In the genomic region with DNA sequence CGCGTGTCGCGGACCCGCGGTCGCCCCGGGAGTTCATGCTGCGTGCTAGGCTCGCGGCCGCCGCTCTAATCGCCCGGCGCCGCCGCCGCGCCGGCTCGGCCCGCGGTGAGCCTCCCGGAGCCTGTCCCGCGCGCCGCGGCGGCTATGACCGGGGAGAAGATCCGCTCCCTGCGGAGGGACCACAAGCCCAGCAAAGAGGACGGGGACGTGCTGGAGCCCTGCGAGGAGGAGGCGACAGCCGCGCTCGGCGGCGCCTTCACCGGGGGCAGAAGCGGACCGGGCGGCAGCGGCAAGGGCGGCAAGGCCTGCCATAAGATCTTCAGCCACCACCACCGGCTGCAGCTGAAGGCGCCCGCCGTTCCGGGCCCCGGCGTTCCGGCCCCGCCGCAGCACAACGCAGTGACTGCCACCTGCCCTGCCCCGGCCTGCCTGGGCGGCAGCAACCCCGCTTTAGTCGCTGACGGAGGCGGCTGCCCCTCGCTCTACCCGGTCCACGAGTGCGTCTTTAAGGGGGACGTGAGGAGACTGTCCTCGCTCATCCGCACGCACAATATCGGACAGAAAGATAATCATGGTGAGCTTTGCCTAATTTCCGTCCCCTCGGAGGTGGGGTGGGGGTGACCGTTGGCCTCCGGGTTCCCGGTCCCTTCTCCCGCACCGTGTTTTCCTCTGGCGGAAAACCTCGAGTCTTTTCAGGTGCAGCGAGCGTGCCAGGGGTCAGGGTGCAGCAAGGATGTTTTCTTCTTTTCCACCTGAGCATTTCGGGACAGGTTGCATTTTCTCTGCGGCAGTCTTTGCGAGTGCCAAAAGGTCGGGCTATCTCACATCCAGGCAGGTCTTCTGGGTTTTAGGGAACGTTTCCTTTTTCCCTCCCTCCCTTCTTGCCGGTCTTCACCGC, we compare ENCODE assay signal across 8 mouse cellular contexts. TPM values are rescaled to one million over a fixed set of nuclear protein-coding genes. Genes with fewer than 3 reads are reported as not detected.
DNase-seq lines count a peak whose midpoint lies in the region; ATAC-seq lines count a peak whose summit lies in the region.

No protein-coding gene starts in this region.

- H3K4me1 ChIP-seq in forebrain, embryonic 14.5 days (ENCODE audit: control insufficient read depth, insufficient read depth, low read length), result peaks cover 7% of the 10 kb centered on the region
- H3K4me1 ChIP-seq in intestine, embryonic 15.5 days (replicated peaks), result peaks cover 5% of the 10 kb centered on the region; the same call in 1 of the 2 replicates
- H3K4me1 ChIP-seq in liver, embryonic 12.5 days, result peaks cover 41% of the 10 kb centered on the region
- H3K4me1 ChIP-seq in midbrain, embryonic 15.5 days, result peaks cover 32% of the 10 kb centered on the region

- H3K27ac ChIP-seq in forebrain, embryonic 14.5 days (ENCODE audit: low read depth, low read length), result peak overlapping the region; percentile 97
- peak overlapping the region; percentile 98 for H3K27ac ChIP-seq in intestine, embryonic 15.5 days
- peak overlapping the region; percentile 98 for H3K27ac ChIP-seq in liver, embryonic 12.5 days
- peak overlapping the region; percentile 99 for H3K27ac ChIP-seq in midbrain, embryonic 15.5 days

- H3K27me3 ChIP-seq in forebrain, embryonic 14.5 days (replicated peaks; ENCODE audit: control insufficient read depth, insufficient read depth, low read length), result no peaks in the 10 kb centered on the region
- H3K27me3 ChIP-seq in intestine, embryonic 15.5 days (replicated peaks), result no peaks in the 10 kb centered on the region
- 0 out of 2 replicates have a peak, but pooled peaks cover 6% of the 10 kb centered on the region for H3K27me3 ChIP-seq in liver, embryonic 12.5 days (replicated peaks)
- H3K27me3 ChIP-seq in midbrain, embryonic 15.5 days (replicated peaks), result no peaks in the 10 kb centered on the region

- peak overlapping the region; percentile 96 for H3K4me2 ChIP-seq in forebrain, embryonic 14.5 days (ENCODE audit: low read length)
- H3K4me2 ChIP-seq in intestine, embryonic 15.5 days (replicated peaks), result peak overlapping the region; percentile 83
- peak overlapping the region; percentile 86 for H3K4me2 ChIP-seq in liver, embryonic 12.5 days
- H3K4me2 ChIP-seq in midbrain, embryonic 15.5 days, result peak overlapping the region; percentile 91

- DNase-seq in right cerebral cortex, adult 18-20 months, result peak; percentile 24
- no peak for DNase-seq in right cerebral cortex, postnatal 36 days (ENCODE audit: low spot score in 2 of 2)
- DNase-seq in c-Kit-negative CD71-positive TER-119-positive erythroid progenitor cells, embryonic 14.5 days (ENCODE audit: low read depth, low spot score), result peak; percentile 25
- DNase-seq in forebrain, embryonic 14.5 days (ENCODE audit: low spot score), result peak; percentile 12
- DNase-seq in testis, postnatal 14 days (ENCODE audit: low spot score), result peak; percentile 69

- H3K9me3 ChIP-seq in forebrain, embryonic 14.5 days (replicated peaks; ENCODE audit: control insufficient read depth, low read length), result no peaks in the 10 kb centered on the region
- no peaks in the 10 kb centered on the region for H3K9me3 ChIP-seq in intestine, embryonic 15.5 days
- H3K9me3 ChIP-seq in liver, embryonic 12.5 days (replicated peaks), result no peaks in the 10 kb centered on the region
- no peaks in the 10 kb centered on the region for H3K9me3 ChIP-seq in midbrain, embryonic 15.5 days

- peak; percentile 71 for ATAC-seq in forebrain, embryonic 14.5 days
- ATAC-seq in intestine, embryonic 15.5 days, result peak; percentile 81
- peak; percentile 70 for ATAC-seq in liver, embryonic 12.5 days
- peak; percentile 80 for ATAC-seq in midbrain, embryonic 15.5 days (replicated peaks)

- peak overlapping the region; percentile 95 for H3K9ac ChIP-seq in forebrain, embryonic 14.5 days (ENCODE audit: low read length)
- peak overlapping the region; percentile 96 for H3K9ac ChIP-seq in intestine, embryonic 15.5 days
- H3K9ac ChIP-seq in liver, embryonic 12.5 days, result peak overlapping the region; percentile 98
- H3K9ac ChIP-seq in midbrain, embryonic 15.5 days, result peak overlapping the region; percentile 97

- no peaks in the 10 kb centered on the region for H3K36me3 ChIP-seq in forebrain, embryonic 14.5 days (ENCODE audit: control insufficient read depth, insufficient read depth, low read length)
- no peaks in the 10 kb centered on the region for H3K36me3 ChIP-seq in intestine, embryonic 15.5 days
- peaks cover 20% of the 10 kb centered on the region for H3K36me3 ChIP-seq in liver, embryonic 12.5 days
- no peaks in the 10 kb centered on the region for H3K36me3 ChIP-seq in midbrain, embryonic 15.5 days (replicated peaks)

- WGBS in forebrain, embryonic 14.5 days, result under 1% methylated on average over 74 of the region's 93 CpGs
- under 1% methylated on average over 83 of the region's 93 CpGs for WGBS in intestine, embryonic 15.5 days
- under 1% methylated on average over 88 of the region's 93 CpGs for WGBS in liver, embryonic 12.5 days (ENCODE audit: insufficient replicate concordance)
- under 1% methylated on average over 81 of the region's 93 CpGs for WGBS in midbrain, embryonic 15.5 days

- peak overlapping the region; percentile 97 for H3K4me3 ChIP-seq in forebrain, embryonic 14.5 days (ENCODE audit: low read depth, low read length)
- peak overlapping the region; percentile 97 for H3K4me3 ChIP-seq in intestine, embryonic 15.5 days (replicated peaks)
- peak overlapping the region; percentile 97 for H3K4me3 ChIP-seq in liver, embryonic 12.5 days
- peak overlapping the region; percentile 95 for H3K4me3 ChIP-seq in midbrain, embryonic 15.5 days

RNA-seq across cellular contexts. Expression of a gene that starts 0.6 kb away (rescaled TPM):
- 16.7 and 22.3 TPM in 2 replicates for polyA plus RNA-seq in forebrain, embryonic 14.5 days (2014; fragmentation: Nextera tagmentation; extraction: Ambion mirVana)
- 21.1 and 21.2 TPM in 2 replicates for polyA plus RNA-seq in intestine, embryonic 15.5 days (2015; fragmentation: Nextera tagmentation; extraction: Ambion mirVana)
- 24.1 and 25.4 TPM in 2 replicates for polyA plus RNA-seq in liver, embryonic 12.5 days (2016; fragmentation: Nextera tagmentation; extraction: Ambion mirVana)
- 25.9 and 26.4 TPM in 2 replicates for polyA plus RNA-seq in midbrain, embryonic 15.5 days (2015; fragmentation: Nextera tagmentation; extraction: Ambion mirVana)

RNA-seq across cellular contexts. Expression of a gene that starts 22.8 kb away (rescaled TPM):
- polyA plus RNA-seq in forebrain, embryonic 14.5 days (2014; fragmentation: Nextera tagmentation; extraction: Ambion mirVana), result 5.2 and 5.5 TPM in 2 replicates
- polyA plus RNA-seq in intestine, embryonic 15.5 days (2015; fragmentation: Nextera tagmentation; extraction: Ambion mirVana), result 54.0 and 58.1 TPM in 2 replicates
- polyA plus RNA-seq in liver, embryonic 12.5 days (2016; fragmentation: Nextera tagmentation; extraction: Ambion mirVana), result 23.5 and 24.9 TPM in 2 replicates
- polyA plus RNA-seq in midbrain, embryonic 15.5 days (2015; fragmentation: Nextera tagmentation; extraction: Ambion mirVana), result 2.3 and 2.6 TPM in 2 replicates

Comparison
In these comparisons a context has a peak if more than half of its experiments do, and no peak if none do; other contexts are left out.
1. DNase-seq: peak in right cerebral cortex, adult 18-20 months (single experiment), c-Kit-negative CD71-positive TER-119-positive erythroid progenitor cells, embryonic 14.5 days (single experiment), forebrain, embryonic 14.5 days (single experiment) and testis, postnatal 14 days (single experiment); none in right cerebral cortex, postnatal 36 days (0 of 2).
2. Peak in every context shown above with its lines, with median percentiles within 50 percentile points of each other: ATAC-seq, H3K27ac ChIP-seq, H3K4me2 ChIP-seq, H3K4me3 ChIP-seq and H3K9ac ChIP-seq.